Mouse (Mus musculus) neural tube, embryonic 12.5 days (tissue): ENCODE data around the gene Rps27a. TPM values are rescaled to one million over a fixed set of nuclear protein-coding genes. Genes with fewer than 3 reads are reported as not detected.
"Not testable (repeated sequence)": the region's sequence is repeated elsewhere in the genome, so short reads cannot be mapped to it uniquely, and the experiment has no call there.

Experiments used
- ATAC-seq: fragments of 200-750 bp; cut with Nextera tagmentation; 2 replicates; pipeline ENCODE4 v1.8.0; 2017; ENCODE audit warnings: low read depth, mild to moderate bottlenecking, moderate TSS enrichment, moderate library complexity; ENCODE audit not compliant: low FRiP score
- H3K27ac ChIP-seq: fragments of 300-500 bp; sonication (generic); 2 replicates; pipeline ENCODE4 v1.5.1; 2016
- H3K27me3 ChIP-seq: fragments of 300-500 bp; sonication (generic); replicated peaks from 2 replicates; pipeline ENCODE4 v1.6.1; 2016; ENCODE audit warnings: mild to moderate bottlenecking
- H3K36me3 ChIP-seq: fragments of 300-500 bp; sonication (generic); 2 replicates; pipeline ENCODE4 v1.6.1; 2016; ENCODE audit warnings: mild to moderate bottlenecking
- H3K4me1 ChIP-seq: fragments of 300-500 bp; sonication (generic); 2 replicates; pipeline ENCODE4 v1.6.1; 2016
- H3K4me2 ChIP-seq: fragments of 300-500 bp; sonication (generic); replicated peaks from 2 replicates; pipeline ENCODE4 v1.6.1; 2016; ENCODE audit warnings: mild to moderate bottlenecking
- H3K4me3 ChIP-seq: fragments of 300-500 bp; sonication (generic); 2 replicates; pipeline ENCODE4 v1.5.1; 2016
- H3K9ac ChIP-seq: fragments of 300-500 bp; sonication (generic); 2 replicates; pipeline ENCODE4 v1.6.1; 2016; ENCODE audit warnings: mild to moderate bottlenecking
- H3K9me3 ChIP-seq: fragments of 300-500 bp; sonication (generic); 2 replicates; pipeline ENCODE4 v1.6.1; 2016; ENCODE audit warnings: mild to moderate bottlenecking
- WGBS: fragments of 180-500 bp; shearing (Covaris S2); methylation state at CpG from one replicate; pipeline ENCODE4 v1.1.7; 2016; 5-methylcytosine and 5-hydroxymethylcytosine counted together
- polyA plus RNA-seq: library from polyadenylated mRNA; unstranded; fragments of >200 nt; fragmentation: Nextera tagmentation; extraction: Ambion mirVana; gene quantifications from 2 replicates; pipeline ENCODE4 v1.2.1, GENCODE M21; 2016

Gene Rps27a
- polyA plus RNA-seq, 1 experiment from 2014 or later = 749 TPM

DNA sequence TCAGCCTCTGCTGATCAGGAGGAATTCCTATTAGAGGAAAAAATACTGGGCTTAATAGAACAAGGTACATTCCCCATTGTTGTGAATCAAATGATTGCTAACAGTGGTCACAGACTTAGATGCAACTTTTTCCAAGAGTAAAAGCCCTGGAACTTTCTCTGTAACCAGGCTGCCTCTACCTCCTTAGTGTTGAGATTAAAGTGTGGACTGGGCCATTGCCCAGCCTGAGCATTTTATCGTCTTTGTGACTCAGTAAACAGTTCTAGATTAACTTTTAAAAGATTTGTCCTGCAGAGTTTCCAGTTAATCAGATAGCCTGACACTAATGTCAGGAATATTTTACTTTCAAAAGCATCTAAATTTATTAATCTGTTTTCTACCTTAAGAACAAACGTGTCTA lies 1.1 kb downstream of the Rps27a start:
- no peak for ATAC-seq
- Histone ChIP-seq H3K4me2 (peak overlapping the region; percentile 71), H3K4me1 (peaks cover 14% of the 10 kb centered on the region), H3K9ac (peak overlapping the region; percentile 76), H3K27me3 (no peaks in the 10 kb centered on the region), H3K9me3 (no peaks in the 10 kb centered on the region), H3K36me3 (peaks cover 35% of the 10 kb centered on the region), H3K4me3 (peak overlapping the region; percentile 63), H3K27ac (no peak overlapping the region)
- 22% methylated on average over 2 of the region's 2 CpGs for WGBS

- ATAC-seq, H3K27me3 ChIP-seq, H3K9ac ChIP-seq, H3K27ac ChIP-seq, H3K9me3 ChIP-seq: not testable (repeated sequence)
- peak overlapping the region; percentile 71 for H3K4me2 ChIP-seq
- H3K36me3 ChIP-seq = peaks cover 39% of the 10 kb centered on the region
- peaks cover 14% of the 10 kb centered on the region for H3K4me1 ChIP-seq
- H3K4me3 ChIP-seq = peak overlapping the region; percentile 63; the same call in 1 of the 2 replicates
- 97% methylated on average over 2 of the region's 2 CpGs for WGBS
These were observed 1.6 kb downstream of the Rps27a start for GRCm38 (mm10) chr11:29546297-29546696.

GRCm38 (mm10) chr11:29545150-29545752 lies 2.7 kb downstream of the Rps27a start:
- H3K36me3 ChIP-seq = peaks cover 46% of the 10 kb centered on the region
- H3K9ac ChIP-seq, H3K9me3 ChIP-seq, H3K4me2 ChIP-seq, H3K4me3 ChIP-seq, H3K27ac ChIP-seq, ATAC-seq, H3K27me3 ChIP-seq: not testable (repeated sequence)
- 92% methylated on average over 4 of the region's 4 CpGs for WGBS
- H3K4me1 ChIP-seq = peaks cover 14% of the 10 kb centered on the region

GRCm38 (mm10) chr11:29544225-29544945 lies 3.5 kb downstream of the Rps27a start:
- peaks cover 46% of the 10 kb centered on the region for H3K36me3 ChIP-seq
- H3K4me2 ChIP-seq = no peak overlapping the region
- WGBS = 88% methylated on average over 3 of the region's 3 CpGs
- no peak overlapping the region for H3K9ac ChIP-seq
- no peak overlapping the region for H3K27ac ChIP-seq
- H3K4me1 ChIP-seq = peaks cover 14% of the 10 kb centered on the region
- no peaks in the 10 kb centered on the region for H3K27me3 ChIP-seq
- no peak overlapping the region for H3K4me3 ChIP-seq
- no peak for ATAC-seq
- H3K9me3 ChIP-seq = no peaks in the 10 kb centered on the region

DNA sequence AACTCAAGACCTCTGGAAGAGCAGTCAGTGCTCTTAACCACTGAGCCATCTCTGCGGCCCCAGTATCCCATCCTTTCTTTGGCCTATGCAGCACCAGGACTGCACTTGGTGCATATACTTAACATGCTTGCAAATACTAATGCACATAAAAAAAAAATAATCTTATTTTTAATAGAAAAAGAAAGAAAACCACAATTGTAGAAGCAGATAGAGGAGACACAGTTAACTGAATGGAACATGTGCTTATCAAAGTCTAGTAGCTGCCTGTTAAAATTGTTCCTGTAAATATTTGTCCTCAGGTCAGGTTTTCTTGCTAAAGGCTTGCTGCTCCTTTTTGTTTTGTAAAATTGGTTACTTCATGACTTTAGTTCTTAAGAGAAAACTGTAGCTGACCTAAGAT lies 9.7 kb downstream of the Rps27a start:
- Histone ChIP-seq H3K9me3 (no peaks in the 10 kb centered on the region), H3K4me1 (no peaks in the 10 kb centered on the region), H3K27ac (no peak overlapping the region), H3K9ac (no peak overlapping the region), H3K4me2 (no peak overlapping the region), H3K27me3 (no peaks in the 10 kb centered on the region), H3K36me3 (peaks cover 48% of the 10 kb centered on the region), H3K4me3 (no peak overlapping the region)
- ATAC-seq = no peak
- 93% methylated on average over 1 of the region's 1 CpGs for WGBS

DNA sequence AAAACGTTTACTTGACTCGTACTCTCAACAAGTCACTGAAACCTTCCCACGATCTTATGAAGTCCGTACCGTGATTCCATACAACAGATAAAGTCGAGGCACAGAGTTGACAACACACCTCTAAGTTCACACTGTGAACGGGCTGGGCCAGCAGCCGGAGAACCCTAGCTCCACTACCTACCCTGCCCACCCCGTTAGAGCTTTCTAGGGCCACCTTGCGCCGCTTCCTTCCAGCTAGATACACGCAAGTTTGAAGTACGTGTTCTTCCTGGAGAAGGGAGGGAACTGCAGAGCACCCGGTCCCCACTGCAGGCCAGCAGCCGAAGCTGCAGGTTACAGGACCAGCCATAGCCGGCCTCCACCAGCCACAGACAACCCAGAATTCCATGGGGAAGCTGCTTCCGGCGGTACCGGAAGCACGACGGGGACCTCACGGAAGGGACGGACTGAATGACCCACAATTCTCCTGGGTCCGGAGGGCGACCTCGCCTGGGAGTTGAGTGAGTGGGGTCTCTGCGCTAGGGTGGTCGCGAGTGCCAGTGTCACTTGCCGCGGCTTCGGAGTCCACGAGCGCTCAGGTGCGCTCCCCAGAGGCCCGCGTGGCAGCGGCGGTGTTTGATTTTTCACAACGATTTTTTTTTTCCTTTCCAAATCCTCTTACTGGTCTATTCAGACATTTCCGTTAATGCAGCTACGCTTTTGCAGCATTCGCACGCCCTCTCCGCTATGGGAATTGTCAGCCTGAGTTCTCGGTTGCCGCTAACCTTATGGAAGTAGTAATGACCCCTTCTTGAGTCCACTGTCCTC lies 21.7 kb downstream of the Rps27a start, which contains the start of gene Mtif2:
TSS of gene Mtif2 (plus strand) at position 421 of the 807 bp plus-strand sequence.
- peak within 1 kb of the TSS; percentile 72 for H3K4me3 ChIP-seq
- ATAC-seq = peak; percentile 98
- H3K4me2 ChIP-seq = peak within 1 kb of the TSS; percentile 65
- 4% methylated on average over 47 of the region's 47 CpGs for WGBS
- H3K4me1 ChIP-seq = peaks cover 4% of the 10 kb centered on the region; the same call in 1 of the 2 replicates
- H3K36me3 ChIP-seq = peaks cover 7% of the 10 kb centered on the region
- H3K9ac ChIP-seq = peak within 1 kb of the TSS; percentile 75
- peak within 1 kb of the TSS; percentile 38; the same call in 1 of the 2 replicates for H3K27ac ChIP-seq
- H3K27me3 ChIP-seq = no peaks in the 10 kb centered on the region
- no peaks in the 10 kb centered on the region for H3K9me3 ChIP-seq

DNA sequence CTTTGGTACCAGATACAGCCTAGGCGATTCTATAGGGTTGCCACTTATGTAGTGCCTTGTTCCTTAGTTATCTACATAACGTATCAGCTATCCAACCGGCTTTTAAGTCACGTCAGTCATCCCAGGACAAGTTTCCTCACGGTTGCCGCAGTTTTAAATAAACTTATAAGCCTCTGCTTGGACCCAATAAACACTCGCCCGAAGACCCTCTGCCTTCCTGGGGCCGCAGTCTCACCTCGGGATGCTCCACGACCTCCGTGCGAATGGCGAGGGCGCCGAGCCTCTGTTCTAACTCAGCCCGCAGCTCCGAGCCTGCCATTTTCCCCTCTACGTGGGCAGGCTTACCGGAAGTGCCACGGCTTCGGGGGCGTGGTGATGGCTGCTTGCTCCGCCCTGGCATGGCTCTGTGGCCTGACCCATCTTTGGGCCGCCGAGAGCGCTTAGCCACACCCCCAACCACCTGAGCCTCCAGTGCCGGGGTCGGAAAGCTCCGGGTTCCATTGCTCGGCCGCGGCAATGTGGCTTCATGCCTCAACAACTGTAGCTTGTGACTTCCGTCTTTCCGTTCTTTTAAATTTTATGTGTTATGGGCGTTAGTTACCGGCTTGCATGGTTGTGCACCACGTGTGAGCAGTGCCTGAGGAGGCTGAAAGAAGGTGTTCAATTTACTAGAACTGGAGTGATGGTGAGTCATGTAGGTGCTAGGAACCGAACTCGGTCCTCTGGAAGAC lies 33.1 kb downstream of the Rps27a start, which contains the start of gene Prorsd1:
TSS of gene Prorsd1 (minus strand) at position 352 of the 731 bp plus-strand sequence.
- peak; percentile 99 for ATAC-seq
- Histone ChIP-seq H3K36me3 (peaks cover 8% of the 10 kb centered on the region; the same call in 1 of the 2 replicates), H3K27me3 (no peaks in the 10 kb centered on the region), H3K4me3 (peak within 1 kb of the TSS; percentile 48), H3K4me1 (no peaks in the 10 kb centered on the region), H3K9ac (peak within 1 kb of the TSS; percentile 56), H3K4me2 (peak within 1 kb of the TSS; percentile 69), H3K9me3 (no peaks in the 10 kb centered on the region), H3K27ac (no peak within 1 kb of the TSS)
- WGBS = 4% methylated on average over 40 of the region's 40 CpGs

- H3K27me3 ChIP-seq = no peaks in the 10 kb centered on the region
- no peak for ATAC-seq
- no peak overlapping the region for H3K27ac ChIP-seq
- peaks cover 8% of the 10 kb centered on the region; the same call in 1 of the 2 replicates for H3K36me3 ChIP-seq
- peak overlapping the region; percentile 48 for H3K4me3 ChIP-seq
- H3K4me1 ChIP-seq = no peaks in the 10 kb centered on the region
- 25% methylated on average over 10 of the region's 10 CpGs for WGBS
- peak overlapping the region; percentile 69 for H3K4me2 ChIP-seq
- no peaks in the 10 kb centered on the region for H3K9me3 ChIP-seq
- H3K9ac ChIP-seq = peak overlapping the region; percentile 56
These were observed 33.6 kb downstream of the Rps27a start for GRCm38 (mm10) chr11:29514325-29514681.

DNA sequence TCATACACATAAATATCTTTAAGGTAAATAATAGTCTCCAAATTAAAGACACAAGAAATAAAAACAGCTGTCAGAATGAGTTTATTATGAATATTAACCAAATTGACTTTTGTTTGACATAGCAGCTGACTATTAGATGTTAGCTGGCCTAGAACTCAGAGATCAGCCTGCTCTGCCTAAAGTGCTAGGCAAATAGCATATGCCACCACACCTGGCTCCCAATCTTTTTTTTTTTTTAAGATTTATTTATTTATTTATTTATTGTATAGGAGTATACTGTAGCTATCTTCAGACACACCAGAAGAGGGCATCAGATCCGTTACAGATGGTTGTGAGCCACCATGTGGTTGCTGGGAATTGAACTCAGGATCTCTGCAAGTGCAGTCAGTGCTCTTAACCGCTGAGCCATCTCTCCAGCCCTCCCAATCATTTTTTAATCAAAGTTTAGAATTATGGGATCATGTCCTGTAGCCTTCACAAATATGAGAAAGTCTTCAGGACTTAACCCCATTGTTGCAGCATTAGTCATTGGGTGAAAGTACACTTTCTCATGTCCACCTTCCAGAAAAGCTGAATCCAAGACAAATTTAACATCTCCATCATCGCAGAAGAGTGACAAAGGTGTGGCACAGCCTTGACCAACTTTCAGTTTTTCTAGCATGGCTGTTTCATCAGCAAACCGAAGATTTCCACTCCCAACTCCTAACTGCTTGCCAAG lies 34.9 kb downstream of the Rps27a start:
- 95% methylated on average over 4 of the region's 4 CpGs for WGBS

DNA sequence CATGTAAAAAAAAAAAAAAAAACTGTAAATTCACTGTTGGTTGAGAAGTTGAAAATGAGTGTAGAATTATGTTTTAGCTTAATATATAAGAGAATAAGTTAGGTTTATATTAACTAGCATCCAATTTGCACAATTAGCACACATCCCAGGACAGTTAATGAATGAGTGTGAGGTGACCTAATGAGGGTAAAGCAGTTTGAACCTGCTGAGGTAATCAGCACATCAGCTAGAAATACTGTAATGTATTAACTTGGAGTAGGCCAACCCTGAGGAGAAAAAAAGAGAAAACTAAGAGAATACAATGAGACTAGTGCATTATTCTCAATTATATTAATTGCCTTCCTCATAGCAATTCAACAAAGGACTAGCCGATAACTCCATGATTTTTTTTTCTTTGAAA lies 38.5 kb downstream of the Rps27a start:
- no peaks in the 10 kb centered on the region for H3K9me3 ChIP-seq
- peaks cover 10% of the 10 kb centered on the region for H3K36me3 ChIP-seq
- no peaks in the 10 kb centered on the region for H3K4me1 ChIP-seq
- H3K27ac ChIP-seq = no peak overlapping the region
- H3K4me2 ChIP-seq = no peak overlapping the region
- no peak overlapping the region for H3K9ac ChIP-seq
- 100% methylated on average over 1 of the region's 1 CpGs for WGBS
- no peak overlapping the region for H3K4me3 ChIP-seq
- ATAC-seq = no peak
- H3K27me3 ChIP-seq = no peaks in the 10 kb centered on the region

More for the DNA sequence above, 34.9 kb downstream of the Rps27a start:
- Histone ChIP-seq H3K36me3 (peaks cover 8% of the 10 kb centered on the region; the same call in 1 of the 2 replicates), H3K9ac (no peak overlapping the region), H3K4me3 (no peak overlapping the region), H3K27me3 (no peaks in the 10 kb centered on the region), H3K4me1 (no peaks in the 10 kb centered on the region), H3K27ac (no peak overlapping the region), H3K4me2 (no peak overlapping the region), H3K9me3 (no peaks in the 10 kb centered on the region)
- no peak for ATAC-seq

DNA sequence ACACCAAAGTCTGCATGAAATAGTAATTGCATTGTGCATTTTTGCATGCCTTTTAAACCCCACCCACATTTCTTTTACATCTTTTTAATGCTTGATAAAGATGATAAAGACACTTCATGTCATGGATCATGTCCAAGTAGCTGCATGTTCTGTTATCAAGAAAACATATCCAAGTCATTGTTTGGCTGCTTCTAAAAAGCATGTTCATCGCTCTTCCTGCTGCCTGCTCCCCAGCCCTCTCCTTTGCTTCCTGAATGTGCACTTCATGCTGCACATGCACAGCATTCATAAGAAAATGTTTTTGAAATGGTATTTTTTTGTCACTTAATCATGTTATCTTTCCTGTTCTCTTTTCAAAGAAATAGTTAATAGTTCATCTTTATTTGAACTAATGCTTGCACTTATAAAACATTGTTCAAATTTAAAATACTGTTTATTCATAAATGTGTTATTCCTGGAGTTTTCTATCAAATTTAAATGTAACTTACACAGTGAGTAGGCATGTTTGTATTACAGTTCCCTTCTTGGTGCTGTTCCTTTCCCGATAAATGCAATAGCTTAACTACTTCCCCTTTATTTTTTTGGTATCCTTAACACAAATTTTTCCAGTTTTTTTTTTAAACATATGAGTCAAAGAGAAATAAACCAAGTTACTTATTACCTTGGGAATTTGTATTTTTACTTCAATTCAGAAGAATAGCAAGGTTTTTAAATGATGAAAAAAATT lies 42.8 kb downstream of the Rps27a start:
- no peak overlapping the region for H3K4me2 ChIP-seq
- H3K4me1 ChIP-seq = no peaks in the 10 kb centered on the region
- no peaks in the 10 kb centered on the region for H3K27me3 ChIP-seq
- H3K4me3 ChIP-seq = no peak overlapping the region
- H3K36me3 ChIP-seq = peaks cover 21% of the 10 kb centered on the region
- H3K9me3 ChIP-seq = no peaks in the 10 kb centered on the region
- WGBS = over 99% methylated on average over 2 of the region's 2 CpGs
- H3K27ac ChIP-seq = no peak overlapping the region
- ATAC-seq = no peak
- H3K9ac ChIP-seq = no peak overlapping the region
